Mouse (Mus musculus): Measurements from ENCODE around the gene Spen. TPM values are rescaled to one million over a fixed set of nuclear protein-coding genes. Genes with fewer than 3 reads are reported as not detected.
"Not testable (repeated sequence)": the region's sequence is repeated elsewhere in the genome, so short reads cannot be mapped to it uniquely, and the experiment has no call there.

The Spen gene
- total RNA-seq, 2 experiments from 2014 or later, result 55.3 to 66.7 TPM

GRCm38 (mm10) chr4:141559131-141559897 lies 20.9 kb upstream of the Spen start:
- peak; percentile 51 to 62 for DNase-seq

GRCm38 (mm10) chr4:141558658-141559057 lies 20.3 kb upstream of the Spen start:
- DNase-seq, result peak in 1 of 2 experiments; percentile 12

GRCm38 (mm10) chr4:141556163-141556562 lies 17.8 kb upstream of the Spen start:
- not testable (repeated sequence) for DNase-seq

- DNase-seq, result not testable (repeated sequence)
These were observed 16.0 kb upstream of the Spen start for GRCm38 (mm10) chr4:141554255-141554865.

GRCm38 (mm10) chr4:141552484-141552883 lies 14.1 kb upstream of the Spen start:
- no peak for DNase-seq

- no peak for DNase-seq
These were observed 8.9 kb upstream of the Spen start for GRCm38 (mm10) chr4:141547299-141547698.

GRCm38 (mm10) chr4:141546334-141547200 lies 8.2 kb upstream of the Spen start:
- DNase-seq, result peak; percentile 81 to 85

GRCm38 (mm10) chr4:141545743-141546333 lies 7.4 kb upstream of the Spen start:
- peak; percentile 99 for DNase-seq

- DNase-seq, result peak in 1 of 2 experiments; percentile 50
These were observed 6.8 kb upstream of the Spen start for GRCm38 (mm10) chr4:141545071-141545742.

GRCm38 (mm10) chr4:141544536-141544935 lies 6.1 kb upstream of the Spen start:
- DNase-seq, result no peak

GRCm38 (mm10) chr4:141543593-141543992 lies 5.2 kb upstream of the Spen start:
- DNase-seq, result no peak

- DNase-seq, result no peak
These were observed 3.5 kb upstream of the Spen start for GRCm38 (mm10) chr4:141541851-141542250.

GRCm38 (mm10) chr4:141540844-141541243 lies 2.4 kb upstream of the Spen start:
- no peak for DNase-seq

- no peak for DNase-seq
These were observed 893 bp upstream of the Spen start for GRCm38 (mm10) chr4:141539213-141539767.

- peak in 1 of 2 experiments; percentile 36 for DNase-seq
These were observed 540 bp downstream of the Spen start for GRCm38 (mm10) chr4:141537706-141538407.

- DNase-seq, result no peak
These were observed 1.2 kb downstream of the Spen start for GRCm38 (mm10) chr4:141537226-141537610.

- peak; percentile 71 to 80 for DNase-seq
These were observed 1.8 kb downstream of the Spen start for GRCm38 (mm10) chr4:141536291-141537225.

GRCm38 (mm10) chr4:141534947-141535680 lies 3.3 kb downstream of the Spen start:
- DNase-seq, result no peak

- no peak for DNase-seq
These were observed 7.4 kb downstream of the Spen start for GRCm38 (mm10) chr4:141530979-141531378.
